ENCODE assay signal across 8 mouse cellular contexts in the genomic region with DNA sequence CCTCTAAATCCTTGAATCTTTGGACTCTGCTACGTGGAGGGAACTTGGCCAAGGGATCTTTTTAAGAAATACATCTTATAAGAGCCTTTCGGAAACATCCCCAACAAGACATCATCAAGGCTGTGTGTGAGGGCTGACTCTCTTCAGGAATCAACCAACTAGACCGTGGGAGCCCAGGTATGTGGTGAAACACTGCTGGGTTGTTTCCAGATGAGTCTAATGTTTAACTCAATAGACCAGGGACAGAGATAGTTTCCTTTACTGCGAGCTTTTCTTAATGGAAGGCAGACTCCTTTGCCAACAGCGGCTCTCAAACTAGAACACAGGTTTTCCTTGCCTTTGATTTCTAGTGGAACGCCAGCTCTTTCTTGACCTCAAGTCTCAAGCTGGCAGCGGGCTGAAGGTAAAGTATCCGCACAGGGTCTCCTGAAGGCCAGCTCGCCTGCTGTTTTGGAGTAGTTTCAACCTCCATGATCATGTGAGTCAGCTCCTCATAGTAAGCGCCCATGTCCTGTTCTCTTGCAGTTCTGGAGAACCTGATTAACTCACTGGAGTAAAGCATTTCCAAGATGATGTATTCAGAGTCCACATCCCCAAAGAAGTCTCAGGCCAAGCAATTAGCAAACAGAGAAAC.
DNase-seq lines count a peak whose midpoint lies in the region; ATAC-seq and TF ChIP-seq lines count a peak whose summit lies in the region.

No protein-coding gene starts in this region.

- H3K9ac ChIP-seq in heart, embryonic 14.5 days (ENCODE audit: low read length), result peak overlapping the region; percentile 76; the same call in 1 of the 2 replicates
- H3K9ac ChIP-seq in forebrain, postnatal 0 days, result peak overlapping the region; percentile 39; the same call in 1 of the 2 replicates
- H3K9ac ChIP-seq in neural tube, embryonic 13.5 days, result no peak overlapping the region

- whole genome bisulfite sequencing in heart, embryonic 14.5 days, result 78% methylated on average over 10 of the region's 10 CpGs
- WGBS in forebrain, postnatal 0 days, result 77% methylated on average over 10 of the region's 10 CpGs
- WGBS in neural tube, embryonic 13.5 days, result 86% methylated on average over 10 of the region's 10 CpGs

- DNase-seq in heart, postnatal 10 days, result no peak
- no peak for DNase-seq in forebrain, postnatal 0 days
- DNase-seq in kidney, postnatal 4 days, result peak; percentile 3 to 11
- DNase-seq in thymus, postnatal 14 days, result no peak
- no peak for DNase-seq in spleen, postnatal 14 days (ENCODE audit: low spot score in 2 of 2)
- DNase-seq in left cerebral cortex, postnatal 10 days (ENCODE audit: extremely low spot score in 1 of 2, low spot score in 2 of 2), result no peak

- TF ChIP-seq CTCF in forebrain, postnatal 0 days (IDR thresholded peaks at IDR 0.05; ENCODE audit: low read depth), result no peak

- H3K27me3 ChIP-seq in heart, embryonic 14.5 days (ENCODE audit: control insufficient read depth, insufficient read depth, low read length), result peaks cover 5% of the 10 kb centered on the region
- H3K27me3 ChIP-seq in forebrain, postnatal 0 days (ENCODE audit: insufficient read depth, low read length), result 0 out of 2 replicates have a peak, but pooled peaks cover 3% of the 10 kb centered on the region
- 0 out of 2 replicates have a peak, but pooled peaks cover 4% of the 10 kb centered on the region for H3K27me3 ChIP-seq in neural tube, embryonic 13.5 days

- peak overlapping the region; percentile 69 for H3K4me2 ChIP-seq in heart, embryonic 14.5 days (ENCODE audit: low read length)
- peak overlapping the region; percentile 50; the same call in 1 of the 2 replicates for H3K4me2 ChIP-seq in forebrain, postnatal 0 days (ENCODE audit: low read depth)
- H3K4me2 ChIP-seq in neural tube, embryonic 13.5 days, result peak overlapping the region; percentile 53; the same call in 1 of the 2 replicates

- no peaks in the 10 kb centered on the region for H3K4me1 ChIP-seq in heart, embryonic 14.5 days (ENCODE audit: control insufficient read depth in 2 of 2, insufficient read depth in 2 of 2, low read length in 2 of 2)
- H3K4me1 ChIP-seq in forebrain, postnatal 0 days (ENCODE audit: insufficient read depth), result no peaks in the 10 kb centered on the region
- no peaks in the 10 kb centered on the region for H3K4me1 ChIP-seq in neural tube, embryonic 13.5 days (replicated peaks)

- H3K4me3 ChIP-seq in heart, embryonic 14.5 days (ENCODE audit: control insufficient read depth in 1 of 2, insufficient read depth in 1 of 2, low read depth in 1 of 2, low read length in 2 of 2), result peak overlapping the region in 1 of 2 experiments; percentile 50; a peak in 2 of 4 replicates
- no peak overlapping the region for H3K4me3 ChIP-seq in forebrain, postnatal 0 days (ENCODE audit: low read depth, low read length)
- no peak overlapping the region for H3K4me3 ChIP-seq in neural tube, embryonic 13.5 days

- no peaks in the 10 kb centered on the region for H3K36me3 ChIP-seq in heart, embryonic 14.5 days (ENCODE audit: control insufficient read depth, insufficient read depth, low read length)
- no peaks in the 10 kb centered on the region for H3K36me3 ChIP-seq in forebrain, postnatal 0 days (ENCODE audit: insufficient read depth)
- H3K36me3 ChIP-seq in neural tube, embryonic 13.5 days, result no peaks in the 10 kb centered on the region

- intact Hi-C loops in heart, postnatal 10 days (cut with DNase I), result no loop called here
- intact Hi-C loops in left cerebral cortex, postnatal 10 days (cut with DNase I), result loop anchor here (10.0 kb wide), 1 partner anchor 231 kb away; no protein-coding TSS in a partner anchor

- no peak overlapping the region for H3K27ac ChIP-seq in heart, embryonic 14.5 days (replicated peaks in 1 of 2; ENCODE audit: control insufficient read depth in 1 of 2, insufficient read depth in 1 of 2, low read depth in 2 of 2, low read length in 2 of 2)
- H3K27ac ChIP-seq in forebrain, postnatal 0 days (ENCODE audit: low read depth, low read length), result no peak overlapping the region
- H3K27ac ChIP-seq in neural tube, embryonic 13.5 days (replicated peaks), result no peak overlapping the region

- H3K9me3 ChIP-seq in heart, embryonic 14.5 days (ENCODE audit: control insufficient read depth, low read length), result no peaks in the 10 kb centered on the region
- H3K9me3 ChIP-seq in forebrain, postnatal 0 days (ENCODE audit: low read length), result no peaks in the 10 kb centered on the region
- H3K9me3 ChIP-seq in neural tube, embryonic 13.5 days, result no peaks in the 10 kb centered on the region

- no peak for ATAC-seq in heart, embryonic 14.5 days (ENCODE audit: insufficient number of reproducible peaks, insufficient read depth, low FRiP score, low read depth)
- no peak for ATAC-seq in forebrain, postnatal 0 days
- ATAC-seq in neural tube, embryonic 13.5 days (ENCODE audit: low read depth), result no peak

Comparison
In these comparisons a context has a peak if more than half of its experiments do, and no peak if none do; other contexts are left out.
1. DNase-seq: peak in kidney, postnatal 4 days (2 of 2); none in heart, postnatal 10 days (0 of 2), forebrain, postnatal 0 days (single experiment), thymus, postnatal 14 days (single experiment), spleen, postnatal 14 days (0 of 2) and left cerebral cortex, postnatal 10 days (0 of 2).
2. Peak in every context shown above with its lines, with median percentiles within 50 percentile points of each other: H3K4me2 ChIP-seq.